Mouse (Mus musculus) embryonic facial prominence, embryonic 11.5 days (tissue): ENCODE measurements around the gene Ckap2l. TPM values are rescaled to one million over a fixed set of nuclear protein-coding genes. Genes with fewer than 3 reads are reported as not detected.

ENCODE experiments used
- ATAC-seq: fragments of 200-750 bp; cut with Nextera tagmentation; replicated peaks from 2 replicates; pipeline ENCODE4 v1.8.0; 2017; ENCODE audit warnings: low read depth; ENCODE audit not compliant: insufficient number of reproducible peaks, low FRiP score, low TSS enrichment
- DNase-seq: peaks from one replicate; pipeline ENCODE4 v3.0.0-alpha.2; 2015; ENCODE audit warnings: low spot score
- H3K27ac ChIP-seq: fragments of 300-500 bp; sonication (generic); replicated peaks from 2 replicates; pipeline ENCODE4 v1.5.1; 2014; ENCODE audit warnings: mild to moderate bottlenecking, low read depth, low read length, control low read depth
- H3K27me3 ChIP-seq: fragments of 300-500 bp; sonication (generic); 2 replicates; pipeline ENCODE4 v1.6.1; 2014; ENCODE audit warnings: mild to moderate bottlenecking, low read length, moderate library complexity, mixed read lengths; ENCODE audit not compliant: control insufficient read depth, insufficient read depth
- H3K36me3 ChIP-seq: fragments of 300-500 bp; sonication (generic); replicated peaks from 2 replicates; pipeline ENCODE4 v1.6.1; 2014; ENCODE audit warnings: low read depth, mild to moderate bottlenecking, low read length, moderate library complexity, mixed read lengths; ENCODE audit not compliant: control insufficient read depth, insufficient read depth
- H3K4me1 ChIP-seq: fragments of 300-500 bp; sonication (generic); 2 replicates; pipeline ENCODE4 v1.6.1; 2014; ENCODE audit warnings: low read length, mixed read lengths; ENCODE audit not compliant: control insufficient read depth, insufficient read depth
- H3K4me2 ChIP-seq: fragments of 300-500 bp; sonication (generic); 2 replicates; pipeline ENCODE4 v1.6.1; 2014; ENCODE audit warnings: low read depth, mild to moderate bottlenecking, control low read depth, low read length, moderate library complexity
- H3K4me3 ChIP-seq: fragments of 300-500 bp; sonication (generic); 2 replicates; pipeline ENCODE4 v1.5.1; 2014; ENCODE audit warnings: low read depth, low read length, control low read depth
- H3K9ac ChIP-seq: fragments of 300-500 bp; sonication (generic); replicated peaks from 2 replicates; pipeline ENCODE4 v1.6.1; 2014; ENCODE audit warnings: mild to moderate bottlenecking, control low read depth, low read length
- H3K9me3 ChIP-seq: fragments of 300-500 bp; sonication (generic); replicated peaks from 2 replicates; pipeline ENCODE4 v1.6.1; 2016; ENCODE audit warnings: mild to moderate bottlenecking, low read length, inconsistent platforms, mixed read lengths; ENCODE audit not compliant: control insufficient read depth
- WGBS: fragments of 180-500 bp; shearing (Covaris S2); extraction: QIAGEN DNeasy Blood & Tissue Kit; methylation state at CpG from one replicate; pipeline ENCODE4 v1.1.7; 2014; 5-methylcytosine and 5-hydroxymethylcytosine counted together
- polyA plus RNA-seq: library from polyadenylated mRNA; unstranded; fragments of >200 nt; fragmentation: Nextera tagmentation; extraction: Ambion mirVana; gene quantifications from 2 replicates; pipeline ENCODE4 v1.2.1, GENCODE M21; 2014

Gene Ckap2l
- polyA plus RNA-seq, 1 experiment from 2014 or later: 111 TPM

- Histone ChIP-seq H3K4me1 (no peaks in the 10 kb centered on the region; the same call in 1 of the 2 replicates), H3K9me3 (no peaks in the 10 kb centered on the region), H3K27ac (no peak overlapping the region), H3K27me3 (no peaks in the 10 kb centered on the region), H3K4me2 (no peak overlapping the region), H3K36me3 (no peaks in the 10 kb centered on the region), H3K9ac (no peak overlapping the region), H3K4me3 (no peak overlapping the region)
- no peak for DNase-seq
- 92% methylated on average over 5 of the region's 5 CpGs for WGBS
- no peak for ATAC-seq
These were observed 1.9 kb downstream of the Ckap2l start for GRCm38 (mm10) chr2:129295075-129295474.

- Histone ChIP-seq H3K9me3 (no peaks in the 10 kb centered on the region), H3K27ac (no peak overlapping the region), H3K9ac (no peak overlapping the region), H3K4me1 (no peaks in the 10 kb centered on the region), H3K4me3 (no peak overlapping the region), H3K4me2 (no peak overlapping the region), H3K36me3 (peaks cover 15% of the 10 kb centered on the region), H3K27me3 (no peaks in the 10 kb centered on the region)
- WGBS: 92% methylated on average over 5 of the region's 5 CpGs
- ATAC-seq: no peak
- no peak for DNase-seq
These were observed 23.2 kb downstream of the Ckap2l start for GRCm38 (mm10) chr2:129273823-129274222.

DNA sequence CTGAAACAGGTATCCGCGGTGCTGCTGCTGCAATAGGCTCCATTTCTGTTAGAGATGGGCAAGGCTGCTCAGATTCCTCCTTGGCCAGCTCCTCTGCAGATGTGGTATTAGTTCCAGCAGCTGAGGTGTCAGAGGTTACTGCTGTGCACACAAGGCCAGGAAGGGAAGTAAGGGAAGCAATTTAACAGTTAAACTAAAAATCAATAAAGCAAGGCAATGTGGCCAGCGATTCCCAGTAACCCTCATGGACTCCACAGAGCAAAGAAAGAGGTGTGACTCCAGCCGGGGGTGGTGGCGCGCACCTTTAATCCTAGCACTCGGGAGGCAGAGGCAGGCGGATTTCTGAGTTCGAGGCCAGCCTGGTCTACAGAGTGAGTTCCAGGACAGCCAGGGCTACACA, 26.4 kb downstream of the Ckap2l start:
- WGBS: 86% methylated on average over 7 of the region's 9 CpGs
- DNase-seq (no peak), ATAC-seq (no peak)
- Histone ChIP-seq H3K9me3 (no peaks in the 10 kb centered on the region), H3K4me3 (no peak overlapping the region), H3K4me1 (no peaks in the 10 kb centered on the region), H3K27me3 (no peaks in the 10 kb centered on the region), H3K27ac (no peak overlapping the region), H3K4me2 (no peak overlapping the region), H3K9ac (no peak overlapping the region), H3K36me3 (peaks cover 20% of the 10 kb centered on the region)

GRCm38 (mm10) chr2:129269986-129270385, 27.0 kb downstream of the Ckap2l start:
- ATAC-seq: no peak
- WGBS: 94% methylated on average over 5 of the region's 5 CpGs

GRCm38 (mm10) chr2:129269161-129269643, 27.8 kb downstream of the Ckap2l start:
- Histone ChIP-seq H3K27ac (no peak overlapping the region), H3K9me3 (no peaks in the 10 kb centered on the region), H3K9ac (no peak overlapping the region), H3K36me3 (peaks cover 17% of the 10 kb centered on the region), H3K4me2 (no peak overlapping the region), H3K4me3 (no peak overlapping the region), H3K27me3 (no peaks in the 10 kb centered on the region), H3K4me1 (no peaks in the 10 kb centered on the region)
- no peak for ATAC-seq
- DNase-seq: no peak
- WGBS: 95% methylated on average over 12 of the region's 12 CpGs

More at GRCm38 (mm10) chr2:129269986-129270385, 27.0 kb downstream of the Ckap2l start:
- Histone ChIP-seq H3K4me1 (no peaks in the 10 kb centered on the region), H3K4me2 (no peak overlapping the region), H3K36me3 (peaks cover 17% of the 10 kb centered on the region), H3K4me3 (no peak overlapping the region), H3K27me3 (no peaks in the 10 kb centered on the region), H3K9me3 (no peaks in the 10 kb centered on the region), H3K27ac (no peak overlapping the region), H3K9ac (no peak overlapping the region)
- no peak for DNase-seq

DNA sequence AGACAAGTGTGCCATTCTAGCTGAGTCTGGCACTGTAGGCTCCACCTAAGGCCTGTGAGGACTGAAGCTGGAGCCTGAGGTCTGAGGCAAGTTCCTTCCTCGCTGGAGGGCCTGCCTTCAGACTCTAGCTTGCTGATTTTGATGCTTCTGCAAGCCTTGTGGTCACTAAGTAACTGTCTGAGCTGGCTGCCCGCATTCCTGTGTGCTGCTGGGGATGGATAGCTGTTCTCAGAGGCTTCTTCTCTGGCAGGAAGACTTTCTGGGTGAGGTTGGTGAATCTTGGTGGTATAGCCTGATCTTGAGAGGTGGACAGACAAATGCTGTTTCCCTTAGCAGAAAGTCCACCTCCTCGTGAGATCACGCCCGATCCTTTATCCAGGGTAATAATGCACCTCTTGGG, 29.3 kb downstream of the Ckap2l start:
- 96% methylated on average over 5 of the region's 5 CpGs for WGBS
- no peak for ATAC-seq

GRCm38 (mm10) chr2:129265316-129265715, 31.7 kb downstream of the Ckap2l start:
- no peaks in the 10 kb centered on the region for H3K27me3 ChIP-seq
- ATAC-seq: no peak
- DNase-seq: no peak
- no peak overlapping the region for H3K4me2 ChIP-seq
- H3K9ac ChIP-seq: no peak overlapping the region
- H3K9me3 ChIP-seq: no peaks in the 10 kb centered on the region
- H3K4me3 ChIP-seq: no peak overlapping the region
- no peak overlapping the region for H3K27ac ChIP-seq
- WGBS: 92% methylated on average over 7 of the region's 7 CpGs
- no peaks in the 10 kb centered on the region for H3K4me1 ChIP-seq
- peaks cover 13% of the 10 kb centered on the region for H3K36me3 ChIP-seq

More for the DNA sequence above, 29.3 kb downstream of the Ckap2l start:
- no peak overlapping the region for H3K27ac ChIP-seq
- DNase-seq: no peak
- peaks cover 17% of the 10 kb centered on the region for H3K36me3 ChIP-seq
- H3K9ac ChIP-seq: no peak overlapping the region
- no peak overlapping the region for H3K4me3 ChIP-seq
- H3K27me3 ChIP-seq: no peaks in the 10 kb centered on the region
- H3K9me3 ChIP-seq: no peaks in the 10 kb centered on the region
- no peaks in the 10 kb centered on the region for H3K4me1 ChIP-seq
- H3K4me2 ChIP-seq: no peak overlapping the region

GRCm38 (mm10) chr2:129263073-129263472, 33.9 kb downstream of the Ckap2l start:
- Histone ChIP-seq H3K36me3 (peaks cover 4% of the 10 kb centered on the region), H3K27ac (no peak overlapping the region), H3K9me3 (no peaks in the 10 kb centered on the region), H3K4me3 (no peak overlapping the region), H3K4me2 (no peak overlapping the region), H3K27me3 (no peaks in the 10 kb centered on the region), H3K4me1 (no peaks in the 10 kb centered on the region), H3K9ac (no peak overlapping the region)
- no peak for ATAC-seq
- 65% methylated on average over 5 of the region's 5 CpGs for WGBS
- no peak for DNase-seq
